ENCODE assay signal across 8 mouse cellular contexts in genomic region chr9:110623416-110624195, GRCm38 (mm10). TPM values are rescaled to one million over a fixed set of nuclear protein-coding genes. Genes with fewer than 3 reads are reported as not detected.
DNase-seq lines count a peak whose midpoint lies in the region; ATAC-seq and TF ChIP-seq lines count a peak whose summit lies in the region.

No protein-coding gene starts in this region.

- TF ChIP-seq RAD21 in CH12.LX (IDR thresholded peaks at IDR 0.05; ENCODE audit: low read depth, low read length): no peak

- WGBS in hindbrain, embryonic 10.5 days: 57% methylated on average over 8 of the region's 8 CpGs
- 43% methylated on average over 8 of the region's 8 CpGs for WGBS in midbrain, embryonic 12.5 days

- TF ChIP-seq CTCF in CH12.LX (conservative IDR thresholded peaks at IDR 0.05 in 1 of 2, IDR thresholded peaks at IDR 0.05 in 1 of 2; ENCODE audit: low read depth in 2 of 2, low read length in 2 of 2): no peak

- TF ChIP-seq EP300 in CH12.LX (IDR thresholded peaks at IDR 0.05; ENCODE audit: low read length): no peak

- H3K4me2 ChIP-seq in CH12.LX (ENCODE audit: insufficient read depth, low read depth, poor library complexity, severe bottlenecking): no peak overlapping the region; the same call in 1 of the 2 replicates
- peak overlapping the region; percentile 89 for H3K4me2 ChIP-seq in midbrain, embryonic 12.5 days (replicated peaks)

- H3K79me2 ChIP-seq in CH12.LX (replicated peaks; ENCODE audit: control insufficient read depth, extremely low read depth, insufficient read depth, poor library complexity, severe bottlenecking): no peaks in the 10 kb centered on the region

- no peak overlapping the region; the same call in 1 of the 2 replicates for H3K9ac ChIP-seq in CH12.LX (ENCODE audit: insufficient read depth, low read depth)
- peak overlapping the region; percentile 64 for H3K9ac ChIP-seq in midbrain, embryonic 12.5 days (replicated peaks)

- dilution Hi-C loops in CH12.LX (cut with MboI; ENCODE audit: extremely low pct_ligation_motif_present, extremely low pct_unique_long_range_greater_than_20kb, low sequenced_read_pairs): no loop called here

- peak overlapping the region; percentile 67 for H3K4me3 ChIP-seq in erythroblast, embryonic 14.5 days (replicated peaks)
- peak overlapping the region in 2 of 3 experiments; percentile 38 to 56 for H3K4me3 ChIP-seq in CH12.LX (replicated peaks in 1 of 3; ENCODE audit: low read depth in 2 of 3, low read length in 2 of 3, poor library complexity in 1 of 3)
- peak overlapping the region; percentile 68 for H3K4me3 ChIP-seq in hindbrain, embryonic 10.5 days
- peak overlapping the region; percentile 49 for H3K4me3 ChIP-seq in midbrain, embryonic 12.5 days

- no peak for ATAC-seq in erythroblast, adult 5-6 weeks (replicated peaks; ENCODE audit: low FRiP score, poor library complexity, severe bottlenecking)
- no peak for ATAC-seq in midbrain, embryonic 12.5 days (ENCODE audit: low FRiP score, low read depth)

- peaks cover 29% of the 10 kb centered on the region for H3K36me3 ChIP-seq in erythroblast, embryonic 14.5 days (ENCODE audit: control insufficient read depth)
- peaks cover 63 to 83% of the 10 kb centered on the region in 2 experiments for H3K36me3 ChIP-seq in CH12.LX (replicated peaks in 1 of 2; ENCODE audit: control insufficient read depth in 1 of 2, insufficient read depth in 1 of 2, low read length in 1 of 2)
- H3K36me3 ChIP-seq in hindbrain, embryonic 10.5 days: peaks cover 47% of the 10 kb centered on the region
- H3K36me3 ChIP-seq in midbrain, embryonic 12.5 days: peaks cover 37% of the 10 kb centered on the region

- no peaks in the 10 kb centered on the region for H3K9me3 ChIP-seq in erythroblast, embryonic 14.5 days (ENCODE audit: control insufficient read depth, low read length)
- no peaks in the 10 kb centered on the region for H3K9me3 ChIP-seq in CH12.LX (replicated peaks; ENCODE audit: low read length)
- no peaks in the 10 kb centered on the region for H3K9me3 ChIP-seq in hindbrain, embryonic 10.5 days
- no peaks in the 10 kb centered on the region for H3K9me3 ChIP-seq in midbrain, embryonic 12.5 days

- DNase-seq in CH12.LX (ENCODE audit: extremely low read depth): no peak
- DNase-seq in hindbrain, embryonic 10.5 days (ENCODE audit: low spot score): peak; percentile 17
- DNase-seq in left cerebral cortex, adult 18-20 months (ENCODE audit: low spot score in 2 of 2): no peak
- no peak for DNase-seq in thymus, postnatal 36 days
- no peak for DNase-seq in left cerebral cortex, adult 9 months (ENCODE audit: low spot score in 2 of 2)

- peaks cover 17% of the 10 kb centered on the region for H3K4me1 ChIP-seq in erythroblast, embryonic 14.5 days (ENCODE audit: control insufficient read depth)
- peaks cover 4 to 23% of the 10 kb centered on the region in 2 experiments; a peak in 2 of 4 replicates for H3K4me1 ChIP-seq in CH12.LX (ENCODE audit: control insufficient read depth in 1 of 2, insufficient read depth in 2 of 2)
- H3K4me1 ChIP-seq in hindbrain, embryonic 10.5 days (replicated peaks): peaks cover 28% of the 10 kb centered on the region
- peaks cover 22% of the 10 kb centered on the region for H3K4me1 ChIP-seq in midbrain, embryonic 12.5 days

- H3K27ac ChIP-seq in CH12.LX (ENCODE audit: insufficient read depth, low read depth): no peak overlapping the region
- peak overlapping the region; percentile 91 for H3K27ac ChIP-seq in hindbrain, embryonic 10.5 days
- H3K27ac ChIP-seq in midbrain, embryonic 12.5 days (replicated peaks): peak overlapping the region; percentile 87

- TF ChIP-seq POLR2A in CH12.LX (IDR thresholded peaks at IDR 0.05; ENCODE audit: low read depth, low read length): no peak

- no peaks in the 10 kb centered on the region for H3K27me3 ChIP-seq in erythroblast, embryonic 14.5 days (ENCODE audit: control insufficient read depth)
- no peaks in the 10 kb centered on the region for H3K27me3 ChIP-seq in CH12.LX (replicated peaks)
- H3K27me3 ChIP-seq in hindbrain, embryonic 10.5 days (ENCODE audit: insufficient read depth, poor library complexity, severe bottlenecking): peaks cover 10% of the 10 kb centered on the region
- H3K27me3 ChIP-seq in midbrain, embryonic 12.5 days: peaks cover 13% of the 10 kb centered on the region; the same call in 1 of the 2 replicates

- in situ Hi-C loops in CH12.LX (cut with MboI; ENCODE audit: low pct_ligation_motif_present, low pct_unique_long_range_greater_than_20kb, low sequenced_read_pairs): loop anchor here (5.0 kb wide), 1 partner anchor 211 kb away; no protein-coding TSS in a partner anchor

TF ChIP-seq in CH12.LX, 34 proteins besides CTCF, POLR2A, EP300 and RAD21:
- TF ChIP-seq SIN3A (IDR thresholded peaks at IDR 0.05; ENCODE audit: low read length): no peak
- no peak for TF ChIP-seq TCF12 (IDR thresholded peaks at IDR 0.05; ENCODE audit: low read depth, low read length)
- no peak for TF ChIP-seq JUND (conservative IDR thresholded peaks at IDR 0.05; ENCODE audit: low read depth, low read length)
- no peak for TF ChIP-seq KAT2A (IDR thresholded peaks at IDR 0.05; ENCODE audit: insufficient replicate concordance, low read length)
- TF ChIP-seq ZC3H11A (IDR thresholded peaks at IDR 0.05; ENCODE audit: low read depth, low read length): no peak
- TF ChIP-seq USF1 (IDR thresholded peaks at IDR 0.05; ENCODE audit: low read depth, low read length): no peak
- TF ChIP-seq JUN (IDR thresholded peaks at IDR 0.05; ENCODE audit: insufficient read depth, low read depth, low read length): no peak
- no peak for TF ChIP-seq TBP (conservative IDR thresholded peaks at IDR 0.05; ENCODE audit: low read depth, low read length)
- no peak for TF ChIP-seq PAX5 (IDR thresholded peaks at IDR 0.05; ENCODE audit: low read length)
- TF ChIP-seq E2F4 (IDR thresholded peaks at IDR 0.05; ENCODE audit: insufficient replicate concordance, low read depth, low read length): no peak
- no peak for TF ChIP-seq MXI1 (IDR thresholded peaks at IDR 0.05; ENCODE audit: low read depth, low read length)
- no peak for TF ChIP-seq NRF1 (IDR thresholded peaks at IDR 0.05; ENCODE audit: low read depth, low read length)
- no peak for TF ChIP-seq GABPA (IDR thresholded peaks at IDR 0.05; ENCODE audit: insufficient replicate concordance, low read depth, low read length)
- no peak for TF ChIP-seq CHD1 (IDR thresholded peaks at IDR 0.05; ENCODE audit: low read depth, low read length)
- TF ChIP-seq MAZ (IDR thresholded peaks at IDR 0.05; ENCODE audit: low read depth, low read length): no peak
- no peak for TF ChIP-seq IRF4 (IDR thresholded peaks at IDR 0.05; ENCODE audit: low read depth, low read length)
- no peak for TF ChIP-seq USF2 (conservative IDR thresholded peaks at IDR 0.05; ENCODE audit: low read depth, low read length)

RNA-seq across cellular contexts. Expression of gene Nradd, which starts 0.6 kb away (rescaled TPM):
- 0.05 TPM in 1 of 2 replicates, not detected in the other for polyA plus RNA-seq in erythroblast, embryonic 14.5 days (2012)
- total RNA-seq in erythroblast, adult 5-6 weeks (2015; ENCODE audit: low replicate concordance): 2.3 and 2.9 TPM in 2 replicates
- total RNA-seq in erythroblast, adult 5-6 weeks (2017; ENCODE audit: low replicate concordance): 1.1 TPM in 1 of 2 replicates, not detected in the other
- total RNA-seq in CH12.LX (2012; rRNA removed) (8.9 TPM in 2 replicates), CH12.LX (2014; rRNA removed) (17.7 and 18.4 TPM in 2 replicates)
- polyA plus RNA-seq in CH12.LX (2012; ENCODE audit: insufficient read length, low read depth): 15.0 and 15.8 TPM in 2 replicates
- polyA plus RNA-seq in hindbrain, embryonic 10.5 days (2016; fragmentation: Nextera tagmentation; extraction: Ambion mirVana): 39.9 and 49.9 TPM in 2 replicates
- polyA plus RNA-seq in midbrain, embryonic 12.5 days (2016; fragmentation: Nextera tagmentation; extraction: Ambion mirVana): 41.0 and 44.6 TPM in 2 replicates
- 1 to 10 TPM; 2.2 to 2.9 TPM for total RNA-seq in left cerebral cortex, adult 18-20 months (2021)

RNA-seq across cellular contexts. Expression of gene Nbeal2, which starts 30.4 kb away (rescaled TPM):
- polyA plus RNA-seq in erythroblast, embryonic 14.5 days (2012): 0.26 and 0.65 TPM in 2 replicates
- 6.9 and 15.6 TPM in 2 replicates for total RNA-seq in erythroblast, adult 5-6 weeks (2015; ENCODE audit: low replicate concordance)
- total RNA-seq in erythroblast, adult 5-6 weeks (2017; ENCODE audit: low replicate concordance): 12.0 and 12.4 TPM in 2 replicates
- total RNA-seq in CH12.LX (2012; rRNA removed) (8.4 and 13.6 TPM in 2 replicates), CH12.LX (2014; rRNA removed) (2.6 and 3.2 TPM in 2 replicates)
- 17.7 and 19.7 TPM in 2 replicates for polyA plus RNA-seq in CH12.LX (2012; ENCODE audit: insufficient read length, low read depth)
- 1.4 and 1.7 TPM in 2 replicates for polyA plus RNA-seq in hindbrain, embryonic 10.5 days (2016; fragmentation: Nextera tagmentation; extraction: Ambion mirVana)
- polyA plus RNA-seq in midbrain, embryonic 12.5 days (2016; fragmentation: Nextera tagmentation; extraction: Ambion mirVana): 2.6 and 3.4 TPM in 2 replicates
- 10 to 100 TPM in 1 of 2 experiments, 1 to 10 TPM in 1; 9.6 to 12.2 TPM for total RNA-seq in left cerebral cortex, adult 18-20 months (2021)

RNA-seq across cellular contexts. Expression of gene Ccdc12, which starts 32.7 kb away (rescaled TPM):
- polyA plus RNA-seq in erythroblast, embryonic 14.5 days (2012): 21.3 and 25.9 TPM in 2 replicates
- total RNA-seq in erythroblast, adult 5-6 weeks (2015; ENCODE audit: low replicate concordance): 14.0 and 58.5 TPM in 2 replicates
- total RNA-seq in erythroblast, adult 5-6 weeks (2017; ENCODE audit: low replicate concordance): 20.8 and 29.3 TPM in 2 replicates
- total RNA-seq in CH12.LX (2012; rRNA removed) (97.8 and 122 TPM in 2 replicates), CH12.LX (2014; rRNA removed) (85.2 and 89.1 TPM in 2 replicates)
- polyA plus RNA-seq in CH12.LX (2012; ENCODE audit: insufficient read length, low read depth): 104 and 106 TPM in 2 replicates
- 173 and 180 TPM in 2 replicates for polyA plus RNA-seq in hindbrain, embryonic 10.5 days (2016; fragmentation: Nextera tagmentation; extraction: Ambion mirVana)
- 132 and 136 TPM in 2 replicates for polyA plus RNA-seq in midbrain, embryonic 12.5 days (2016; fragmentation: Nextera tagmentation; extraction: Ambion mirVana)
- total RNA-seq in left cerebral cortex, adult 18-20 months (2021): 10 to 100 TPM; 47.2 to 53.9 TPM

Comparison
In these comparisons a context has a peak if more than half of its experiments do, and no peak if none do; other contexts are left out.
1. RNA of gene Nradd, which starts 0.6 kb away (polyA plus RNA-seq): 39.9 to 49.9 TPM in hindbrain, embryonic 10.5 days, 41.0 to 44.6 TPM in midbrain, embryonic 12.5 days and 15.0 to 15.8 TPM in CH12.LX; 0.05 TPM in erythroblast, embryonic 14.5 days; every median in the first group is over 10 times any median in the second.
2. Peak in every context shown above with its lines, with median percentiles within 50 percentile points of each other: H3K4me3 ChIP-seq.